Mouse (Mus musculus): ENCODE measurements around the gene Zfp853.
A peak's percentile ranks its signal among the peaks of the same experiment; 100 is the strongest.

Zfp853 gene

GRCm38 (mm10) chr5:143293404-143293803, at the start of gene Zfp853:
Zfp853 (minus strand) TSS chr5:143293623.
- DNase-seq (ENCODE audit: low spot score in 2 of 2), result no peak

- DNase-seq (ENCODE audit: low spot score in 2 of 2), result no peak
These were observed 46.2 kb upstream of the Zfp853 start for GRCm38 (mm10) chr5:143339603-143340002.

DNA sequence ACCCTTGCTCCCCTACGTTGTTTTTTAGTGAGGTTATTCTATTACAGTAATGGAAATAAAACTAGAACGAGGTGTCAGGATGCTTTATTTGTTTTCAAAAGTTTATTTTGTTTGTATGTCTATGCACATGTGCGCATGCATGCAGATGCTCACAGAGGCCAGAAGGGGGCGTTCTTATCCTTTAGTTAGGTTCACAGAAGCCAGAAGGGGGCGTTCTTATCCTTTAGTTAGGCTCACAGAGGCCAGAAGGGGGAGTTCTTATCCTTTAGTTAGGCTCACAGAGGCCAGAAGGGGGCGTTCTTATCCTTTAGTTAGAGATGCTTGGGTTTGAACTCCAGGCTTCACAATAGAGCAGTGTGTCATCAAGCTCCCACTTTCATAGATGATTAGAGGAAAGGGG, 43.1 kb upstream of the Zfp853 start:
- DNase-seq (ENCODE audit: low spot score in 2 of 2), result no peak

GRCm38 (mm10) chr5:143335089-143335460, 41.7 kb upstream of the Zfp853 start:
- no peak for DNase-seq (ENCODE audit: low spot score in 2 of 2)

DNA sequence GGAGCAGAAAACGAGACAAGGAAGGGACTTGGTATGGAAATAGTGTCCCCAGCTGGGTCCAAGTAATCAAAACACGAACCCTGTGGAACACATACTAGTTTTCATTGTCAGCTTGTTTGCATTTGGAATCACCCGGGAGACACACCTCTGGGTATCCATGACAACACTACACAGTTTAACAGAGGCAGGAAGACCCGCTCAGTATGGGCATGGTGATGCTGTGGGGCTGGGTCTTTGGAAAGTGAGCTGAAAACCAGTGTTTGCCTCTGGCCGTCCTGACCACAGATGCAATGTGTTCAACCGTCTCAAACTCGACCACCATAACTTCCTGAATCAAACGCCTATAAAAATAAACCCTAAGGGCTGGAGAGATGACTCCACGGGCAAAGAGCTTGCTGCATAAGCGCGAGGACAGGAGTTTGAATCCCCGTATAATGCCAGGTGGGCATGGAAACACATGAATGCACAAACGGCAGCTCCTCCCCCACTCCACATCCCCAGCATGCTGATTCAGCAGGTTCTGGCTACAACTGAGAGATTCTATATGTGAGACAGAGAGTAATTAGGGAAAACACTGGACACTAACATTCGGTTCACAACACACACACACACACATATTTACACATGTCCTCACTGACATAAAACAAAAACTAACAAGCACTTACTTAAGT, 41.1 kb upstream of the Zfp853 start:
- DNase-seq (ENCODE audit: low spot score in 2 of 2), result no peak

GRCm38 (mm10) chr5:143333872-143334271, 40.4 kb upstream of the Zfp853 start:
- peak; percentile 66 to 86 for DNase-seq (ENCODE audit: low spot score in 2 of 2)

DNA sequence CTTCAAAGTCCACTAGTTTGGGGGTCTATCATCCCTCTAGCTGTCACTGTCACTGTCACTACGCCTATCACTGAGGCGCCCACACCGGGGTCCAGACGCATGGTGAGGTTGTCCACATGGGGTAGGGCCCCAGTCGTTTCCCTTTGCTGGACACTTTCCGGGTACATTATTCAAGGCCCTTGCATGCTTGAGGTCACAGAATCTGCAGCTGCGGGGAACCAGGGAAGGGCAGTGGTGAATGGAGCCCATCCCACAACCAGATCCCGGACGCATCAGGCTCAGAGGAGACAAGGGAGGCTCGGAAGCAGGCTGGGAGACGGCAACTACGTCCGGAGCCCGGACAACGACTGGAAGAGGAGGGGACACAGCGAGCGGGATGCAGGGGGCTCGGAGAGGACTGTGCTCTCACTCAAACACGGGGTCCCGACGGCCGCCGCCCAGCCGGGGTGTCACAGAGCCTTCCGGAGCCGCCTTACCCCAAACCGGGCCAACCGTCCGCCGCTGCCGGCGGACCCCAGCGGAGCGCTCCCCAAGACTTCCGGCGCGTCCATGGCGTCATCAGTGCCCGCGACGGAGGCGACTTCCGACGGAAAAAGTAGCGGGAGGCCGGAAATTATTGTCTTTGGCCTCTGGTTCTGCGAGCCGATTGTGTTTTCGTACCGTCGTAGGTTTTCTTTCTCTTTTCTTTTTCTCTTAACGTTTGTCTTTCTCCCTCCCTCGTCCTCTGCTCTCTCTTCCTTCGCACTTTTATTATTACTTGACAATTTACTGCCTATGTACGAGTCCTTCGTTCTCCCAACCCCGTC, 35.5 kb upstream of the Zfp853 start, which contains the start of gene Zdhhc4:
Zdhhc4 (minus strand) TSS at position 567 of the 806 bp plus-strand sequence.
- DNase-seq (ENCODE audit: low spot score in 2 of 2), result peak; percentile 89 to 95

- DNase-seq (ENCODE audit: low spot score in 2 of 2), result no peak
These were observed 23.8 kb upstream of the Zfp853 start for GRCm38 (mm10) chr5:143317288-143317610.

DNA sequence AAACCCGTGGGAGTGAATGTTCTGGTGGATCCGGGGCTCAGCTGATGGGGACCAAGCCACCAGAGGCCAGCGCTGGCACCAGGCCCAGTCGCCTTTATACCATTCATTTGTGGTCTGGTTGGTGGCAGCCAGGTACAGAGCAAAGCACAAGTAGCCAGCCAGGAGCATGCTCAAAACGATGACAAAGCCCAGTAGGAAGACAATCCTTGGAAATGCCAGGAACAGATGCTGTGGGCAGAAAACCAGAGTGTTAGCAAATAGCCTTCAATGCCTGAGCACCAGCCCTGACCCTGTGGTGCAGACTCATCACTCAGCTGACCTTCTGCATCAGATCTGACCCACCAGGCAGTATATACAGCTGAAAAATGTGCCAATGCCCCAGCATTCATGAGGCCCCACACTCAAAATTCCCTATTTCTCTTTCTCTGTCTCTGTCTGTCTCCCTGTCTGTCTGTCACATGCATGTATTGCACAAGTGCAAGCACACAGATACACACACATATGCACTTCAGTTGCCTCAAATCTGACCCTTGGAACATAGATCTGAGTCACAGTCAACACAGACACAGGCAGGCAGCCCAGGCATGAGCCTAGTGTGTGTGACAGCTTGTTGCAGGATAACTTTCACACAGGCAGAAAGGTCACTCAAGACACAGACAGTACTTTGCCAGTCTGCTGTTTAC, 23.3 kb upstream of the Zfp853 start:
- no peak for DNase-seq (ENCODE audit: low spot score in 2 of 2)

DNA sequence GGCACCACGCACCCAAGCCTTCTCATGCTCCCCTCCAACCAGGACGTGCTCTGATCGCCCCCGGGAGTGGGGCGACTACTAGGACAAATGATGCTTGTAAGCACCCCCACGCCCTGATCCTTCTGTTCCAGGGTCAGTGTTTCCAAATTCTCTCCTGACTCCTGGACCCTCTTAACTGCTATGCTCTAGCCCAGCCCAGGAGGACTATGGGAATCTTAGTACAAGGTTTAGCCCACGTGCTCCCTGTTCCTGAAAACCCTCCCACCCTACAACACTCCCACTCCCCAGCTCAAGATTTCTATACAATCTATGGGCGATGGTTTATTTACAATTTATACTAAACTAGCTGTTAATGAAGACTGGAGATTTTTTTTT, 22.1 kb upstream of the Zfp853 start:
- no peak for DNase-seq (ENCODE audit: low spot score in 2 of 2)

DNA sequence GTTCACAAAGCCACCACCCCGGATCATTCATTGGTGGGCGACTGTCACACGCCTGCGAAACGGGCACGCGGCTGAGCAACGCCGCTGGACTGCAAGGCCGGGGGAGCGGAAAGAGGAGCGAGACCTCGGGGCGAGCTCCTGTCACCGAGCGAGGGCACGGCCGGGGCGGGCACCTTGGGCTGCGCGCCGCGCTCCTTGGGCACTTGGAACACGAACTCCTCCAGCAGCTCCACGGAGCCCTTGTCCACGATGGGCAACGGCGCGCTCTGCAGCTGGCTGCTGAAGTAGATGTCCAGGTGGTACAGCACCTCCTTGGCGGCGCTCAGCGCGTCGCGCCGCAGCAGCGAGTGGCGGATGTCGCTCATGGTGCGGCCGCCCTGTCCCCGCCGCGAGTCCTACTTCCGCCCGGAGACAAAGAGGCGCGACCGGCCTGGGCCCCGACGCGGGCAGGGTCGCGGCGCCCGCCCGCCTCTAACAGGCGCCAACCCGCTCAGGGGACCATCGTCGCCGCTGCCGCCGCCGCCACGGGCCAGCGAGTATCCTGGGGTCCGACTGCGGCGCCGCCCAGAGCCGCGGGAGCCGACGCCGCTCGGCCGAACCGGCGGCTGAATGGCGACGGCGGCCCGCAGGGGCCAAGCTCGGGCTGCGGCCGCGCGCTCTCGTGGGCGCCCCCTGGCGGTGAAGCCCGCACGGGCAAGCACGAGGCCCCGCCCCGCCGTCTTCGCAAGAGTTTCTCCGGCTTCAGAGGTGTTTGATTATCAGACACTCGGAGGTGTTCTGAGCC, 21.5 kb upstream of the Zfp853 start, which contains the start of gene E130309D02Rik:
E130309D02Rik (minus strand) TSS at position 631 of the 784 bp plus-strand sequence.
- DNase-seq (ENCODE audit: low spot score in 2 of 2), result peak; percentile 95 to 96

DNA sequence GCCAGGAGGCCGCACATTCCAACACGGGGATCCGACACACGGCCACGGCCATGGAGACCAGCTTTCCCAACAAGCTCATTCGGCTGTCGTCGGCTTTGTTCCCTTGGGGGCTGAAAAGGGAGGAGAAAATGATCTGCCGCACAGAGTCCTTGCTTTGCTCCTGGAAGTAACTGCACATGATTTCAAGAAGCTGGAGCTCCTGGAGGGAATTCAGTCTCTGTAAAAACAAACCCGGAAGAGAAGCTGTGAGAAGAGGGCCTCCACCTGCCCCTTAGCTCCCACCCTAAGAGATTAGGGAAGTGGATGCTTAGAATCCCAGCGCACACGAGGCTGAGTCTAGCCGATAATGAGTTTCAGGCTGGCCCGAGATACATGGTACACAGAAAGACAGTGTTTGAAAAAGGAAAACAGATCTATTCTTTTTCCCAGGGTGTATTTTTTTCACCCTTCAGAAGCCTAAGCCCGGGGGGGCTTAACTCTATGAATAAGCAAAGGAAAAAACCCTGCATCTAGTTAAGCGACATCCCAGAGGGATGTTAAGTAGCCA, 20.8 kb upstream of the Zfp853 start:
- peak in 1 of 2 experiments; percentile 19 for DNase-seq (ENCODE audit: low spot score in 2 of 2)

DNA sequence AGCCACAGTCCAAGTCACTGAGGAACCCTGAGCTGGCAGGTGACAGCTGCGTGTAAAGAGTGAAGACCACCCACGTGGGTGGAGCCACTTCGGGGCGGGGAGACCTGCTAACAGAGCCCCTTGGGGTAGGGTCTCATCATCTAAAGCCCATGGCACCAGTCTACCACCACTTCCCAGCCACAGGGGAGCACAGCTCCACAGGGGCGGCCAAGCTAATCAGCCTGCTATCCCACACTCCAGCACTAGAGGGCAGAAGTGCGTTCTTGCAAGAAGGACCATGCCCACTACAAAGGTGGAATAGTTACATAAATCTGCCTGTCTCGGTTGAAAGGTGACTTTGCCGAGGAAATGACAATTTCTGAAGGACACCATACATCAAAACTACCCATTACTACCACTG, 18.5 kb upstream of the Zfp853 start:
- DNase-seq (ENCODE audit: low spot score in 2 of 2), result peak; percentile 83 to 92

- no peak for DNase-seq (ENCODE audit: low spot score in 2 of 2)
These were observed 16.5 kb upstream of the Zfp853 start for GRCm38 (mm10) chr5:143309916-143310315.

- DNase-seq (ENCODE audit: low spot score in 2 of 2), result no peak
These were observed 15.4 kb upstream of the Zfp853 start for GRCm38 (mm10) chr5:143308825-143309224.

DNA sequence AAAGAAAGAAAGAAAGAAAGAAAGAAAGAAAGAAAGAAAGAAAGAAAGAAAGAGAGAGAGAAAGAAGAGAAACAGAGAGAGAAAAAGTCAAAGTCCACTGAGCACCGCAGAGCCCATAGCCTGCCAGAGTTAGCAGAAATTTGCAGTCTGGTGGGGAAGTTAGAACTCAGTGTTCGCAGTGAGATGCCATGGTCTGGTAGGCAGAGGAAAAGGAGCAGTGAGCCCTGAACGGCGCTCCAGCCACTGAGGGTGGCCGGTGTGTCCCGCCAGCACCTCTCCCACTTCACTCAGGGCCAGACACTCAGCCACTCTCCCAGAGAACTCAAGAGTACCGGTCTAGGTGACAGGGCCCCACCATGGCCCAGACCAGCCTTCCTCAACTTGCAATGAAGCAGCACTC, 10.8 kb upstream of the Zfp853 start:
- DNase-seq (ENCODE audit: low spot score in 2 of 2), result no peak

DNA sequence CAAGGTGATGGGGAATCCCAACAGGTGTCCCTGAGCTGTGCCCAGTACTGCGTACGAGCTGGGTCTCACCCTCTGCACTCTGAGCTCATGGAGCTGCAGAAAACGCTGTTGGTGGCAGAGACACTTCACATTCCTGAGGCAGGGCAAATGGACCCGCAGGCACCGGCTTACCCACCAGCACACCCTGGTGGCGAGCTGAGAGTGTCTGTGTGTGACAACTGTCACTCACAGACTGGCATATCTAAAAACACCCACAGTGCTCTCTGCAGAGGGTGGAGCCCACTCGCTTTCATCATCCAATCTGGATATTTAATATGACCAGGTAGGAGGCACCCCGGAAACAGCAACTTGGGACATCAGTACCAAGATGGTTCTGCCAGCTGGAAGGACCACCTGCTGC, 7.9 kb upstream of the Zfp853 start:
- no peak for DNase-seq (ENCODE audit: low spot score in 2 of 2)

DNA sequence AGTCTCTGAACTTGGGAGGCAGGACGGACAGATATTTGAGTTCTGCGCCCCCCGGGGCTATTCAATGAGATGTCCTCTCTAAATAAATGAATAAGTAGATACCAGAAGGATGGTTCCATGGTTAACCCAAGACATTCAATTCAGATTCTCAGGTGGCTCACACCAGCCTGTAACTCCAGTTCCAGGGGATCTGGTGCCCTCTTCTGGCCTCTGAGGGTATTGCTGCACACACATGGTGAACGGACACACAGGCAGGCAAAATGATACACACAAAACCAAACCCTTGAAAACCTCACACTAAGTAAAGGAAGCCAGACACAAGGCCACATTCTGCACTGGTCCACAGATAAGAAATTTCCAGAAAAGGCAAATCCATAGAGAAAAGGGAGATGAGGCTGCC, 6.3 kb upstream of the Zfp853 start:
- DNase-seq (ENCODE audit: low spot score in 2 of 2), result peak; percentile 62 to 77

- DNase-seq (ENCODE audit: low spot score in 2 of 2), result no peak
These were observed 5.0 kb upstream of the Zfp853 start for GRCm38 (mm10) chr5:143298391-143298790.

DNA sequence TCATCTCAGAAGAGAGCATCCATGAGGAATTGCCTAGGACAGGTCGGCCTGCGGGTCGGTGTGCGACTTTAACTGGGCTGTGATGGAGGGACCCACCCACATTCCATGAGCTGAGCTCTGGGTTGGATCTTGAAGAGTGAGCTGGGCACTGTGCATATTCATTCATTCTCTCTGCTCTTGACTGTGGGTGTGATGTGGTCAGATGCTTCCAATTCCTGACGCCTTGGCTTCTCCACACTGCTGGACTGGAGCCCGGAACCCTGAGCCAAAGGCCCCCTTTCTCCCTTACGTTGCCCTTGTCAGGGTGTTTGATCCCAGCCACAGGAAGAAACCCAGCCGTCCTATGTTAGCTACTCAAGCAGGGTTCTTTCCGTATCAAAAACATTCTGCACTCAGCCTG, 4.6 kb upstream of the Zfp853 start:
- no peak for DNase-seq (ENCODE audit: low spot score in 2 of 2)

DNA sequence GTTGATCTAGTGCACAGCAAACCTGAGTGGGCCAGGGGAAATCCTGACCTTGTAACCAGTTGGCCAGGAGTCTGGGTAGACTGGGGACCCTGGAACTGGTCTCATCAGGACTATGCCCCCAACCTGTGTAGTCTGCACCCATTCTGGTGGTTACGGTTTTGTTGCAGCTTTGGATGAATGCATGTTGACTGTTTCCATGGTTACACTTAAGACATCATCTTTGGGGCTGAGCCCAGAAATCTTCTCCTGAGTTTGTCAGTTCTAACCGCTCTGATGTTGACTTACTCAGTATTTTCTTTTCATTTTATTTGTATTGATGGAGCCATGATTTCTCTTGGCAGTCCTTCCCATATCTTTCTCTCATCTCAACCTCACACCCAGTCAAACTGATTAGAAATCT, 1.9 kb upstream of the Zfp853 start:
- no peak for DNase-seq (ENCODE audit: low spot score in 2 of 2)

GRCm38 (mm10) chr5:143294862-143295261, 1.4 kb upstream of the Zfp853 start:
- no peak for DNase-seq (ENCODE audit: low spot score in 2 of 2)
